Mouse (Mus musculus): ENCODE data around the gene Zfp750.

GRCm38 (mm10) chr11:121475699-121476415, 43.3 kb downstream of the Zfp750 start:
- no peak for TF ChIP-seq POLR2A (IDR thresholded peaks at IDR 0.05; ENCODE audit: control insufficient read depth, extremely low read depth, insufficient read depth, low read length, poor library complexity)
- peak; percentile 77; the same call in 1 of the 2 replicates for TF ChIP-seq CTCF (IDR thresholded peaks at IDR 0.05; ENCODE audit: borderline replicate concordance, control insufficient read depth, extremely low read depth, insufficient read depth, low read length, poor library complexity)
